Mouse (Mus musculus): Measurements from ENCODE around the gene Rdh16. TPM values are rescaled to one million over a fixed set of nuclear protein-coding genes. Genes with fewer than 3 reads are reported as not detected.
"Not testable (repeated sequence)": the region's sequence is repeated elsewhere in the genome, so short reads cannot be mapped to it uniquely, and the experiment has no call there.

The Rdh16 gene
- polyA plus RNA-seq, 2 experiments, result 0.06 TPM; not detected in 1

DNA sequence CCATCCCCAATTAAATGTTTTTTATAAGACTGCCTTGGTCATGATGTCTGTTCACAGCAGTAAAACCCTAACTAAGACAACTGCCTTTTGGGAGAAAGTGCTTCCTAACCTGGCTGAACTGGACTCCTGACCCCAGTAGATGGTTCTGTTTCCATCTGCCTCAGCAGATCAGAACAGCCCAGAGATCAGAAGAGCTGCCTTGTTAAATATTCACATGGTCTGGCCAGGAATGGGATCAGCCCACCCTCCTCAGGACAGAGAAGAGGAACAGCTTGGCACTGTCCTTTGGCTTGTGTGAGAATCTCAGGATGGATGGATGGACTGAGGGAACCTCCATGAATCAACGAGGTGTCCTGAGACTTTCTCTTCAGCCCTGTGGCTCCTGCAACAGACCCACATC is 1.7 kb upstream of the Rdh16 start:
- WGBS, result 73% methylated on average over 1 of the region's 1 CpGs
- Histone ChIP-seq H3K9me3 (ENCODE audit: control insufficient read depth, low read length) (no peaks in the 10 kb centered on the region), H3K4me1 (ENCODE audit: control insufficient read depth, insufficient read depth, low read length) (no peaks in the 10 kb centered on the region), H3K9ac (ENCODE audit: low read depth, low read length, severe bottlenecking) (no peak overlapping the region), H3K36me3 (ENCODE audit: control insufficient read depth, insufficient read depth, low read length) (no peaks in the 10 kb centered on the region), H3K4me3 (replicated peaks; ENCODE audit: low read length) (no peak overlapping the region), H3K27me3 (ENCODE audit: control insufficient read depth, insufficient read depth, low read length) (no peaks in the 10 kb centered on the region), H3K27ac (replicated peaks; ENCODE audit: low read depth, low read length) (no peak overlapping the region), H3K4me2 (replicated peaks; ENCODE audit: low read depth, low read length, severe bottlenecking) (no peak overlapping the region)
- TF ChIP-seq POLR2A (IDR thresholded peaks at IDR 0.05; ENCODE audit: borderline replicate concordance, extremely low read depth, insufficient read depth, insufficient read length), result no peak
- DNase-seq (ENCODE audit: low spot score) (no peak), ATAC-seq (ENCODE audit: low FRiP score, low read depth) (no peak)

DNA sequence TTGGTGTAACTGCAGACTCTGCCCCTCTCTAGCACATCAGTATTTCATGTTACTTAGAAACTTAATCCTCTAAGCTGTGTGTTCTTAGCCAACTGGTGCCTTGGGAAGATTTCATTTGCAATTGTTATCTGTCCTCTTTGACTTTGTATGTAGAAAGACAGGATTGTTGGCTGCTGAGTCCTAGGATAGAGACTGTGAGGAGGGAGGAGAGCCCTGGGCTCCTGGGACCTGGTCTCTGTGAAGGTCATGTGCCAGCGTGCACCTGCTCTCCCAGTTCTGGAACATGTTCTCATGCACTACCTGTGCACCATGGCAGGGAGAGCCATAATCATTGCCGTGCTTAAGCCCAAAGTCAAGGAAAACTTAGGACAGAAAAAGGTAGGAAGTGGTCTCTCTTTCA is 660 bp downstream of the Rdh16 start:
- WGBS, result 86% methylated on average over 2 of the region's 2 CpGs
- H3K27me3 ChIP-seq (ENCODE audit: control insufficient read depth, insufficient read depth, low read length), result no peaks in the 10 kb centered on the region
- H3K36me3 ChIP-seq (ENCODE audit: control insufficient read depth, insufficient read depth, low read length), result no peaks in the 10 kb centered on the region
- DNase-seq (ENCODE audit: low spot score), result no peak
- no peaks in the 10 kb centered on the region for H3K4me1 ChIP-seq (ENCODE audit: control insufficient read depth, insufficient read depth, low read length)
- TF ChIP-seq POLR2A (IDR thresholded peaks at IDR 0.05; ENCODE audit: borderline replicate concordance, extremely low read depth, insufficient read depth, insufficient read length), result no peak
- no peak overlapping the region for H3K27ac ChIP-seq (replicated peaks; ENCODE audit: low read depth, low read length)
- no peak overlapping the region for H3K4me2 ChIP-seq (replicated peaks; ENCODE audit: low read depth, low read length, severe bottlenecking)
- no peaks in the 10 kb centered on the region for H3K9me3 ChIP-seq (ENCODE audit: control insufficient read depth, low read length)
- no peak overlapping the region for H3K4me3 ChIP-seq (replicated peaks; ENCODE audit: low read length)
- no peak overlapping the region for H3K9ac ChIP-seq (ENCODE audit: low read depth, low read length, severe bottlenecking)
- ATAC-seq (ENCODE audit: low FRiP score, low read depth), result no peak

- no peak for ATAC-seq (ENCODE audit: low FRiP score, low read depth)
- no peaks in the 10 kb centered on the region for H3K27me3 ChIP-seq (ENCODE audit: control insufficient read depth, insufficient read depth, low read length)
- no peaks in the 10 kb centered on the region for H3K36me3 ChIP-seq (ENCODE audit: control insufficient read depth, insufficient read depth, low read length)
- no peak overlapping the region for H3K27ac ChIP-seq (replicated peaks; ENCODE audit: low read depth, low read length)
- no peak for DNase-seq (ENCODE audit: low spot score)
- no peak for TF ChIP-seq POLR2A (IDR thresholded peaks at IDR 0.05; ENCODE audit: borderline replicate concordance, extremely low read depth, insufficient read depth, insufficient read length)
- WGBS, result 77% methylated on average over 5 of the region's 5 CpGs
- no peak overlapping the region for H3K4me2 ChIP-seq (replicated peaks; ENCODE audit: low read depth, low read length, severe bottlenecking)
- no peaks in the 10 kb centered on the region for H3K4me1 ChIP-seq (ENCODE audit: control insufficient read depth, insufficient read depth, low read length)
- H3K4me3 ChIP-seq (replicated peaks; ENCODE audit: low read length), result no peak overlapping the region
- no peak overlapping the region for H3K9ac ChIP-seq (ENCODE audit: low read depth, low read length, severe bottlenecking)
- H3K9me3 ChIP-seq (ENCODE audit: control insufficient read depth, low read length), result no peaks in the 10 kb centered on the region
Observed at GRCm38 (mm10) chr10:127802236-127802635, 1.3 kb downstream of the Rdh16 start.

- H3K27me3 ChIP-seq (ENCODE audit: control insufficient read depth, insufficient read depth, low read length), result no peaks in the 10 kb centered on the region
- 79% methylated on average over 7 of the region's 7 CpGs for WGBS
- no peak for TF ChIP-seq POLR2A (IDR thresholded peaks at IDR 0.05; ENCODE audit: borderline replicate concordance, extremely low read depth, insufficient read depth, insufficient read length)
- no peak for ATAC-seq (ENCODE audit: low FRiP score, low read depth)
- H3K4me2 ChIP-seq (replicated peaks; ENCODE audit: low read depth, low read length, severe bottlenecking), result no peak overlapping the region
- H3K4me1 ChIP-seq (ENCODE audit: control insufficient read depth, insufficient read depth, low read length), result no peaks in the 10 kb centered on the region
- H3K36me3 ChIP-seq (ENCODE audit: control insufficient read depth, insufficient read depth, low read length), result no peaks in the 10 kb centered on the region
- no peak overlapping the region for H3K27ac ChIP-seq (replicated peaks; ENCODE audit: low read depth, low read length)
- no peak for DNase-seq (ENCODE audit: low spot score)
- no peaks in the 10 kb centered on the region for H3K9me3 ChIP-seq (ENCODE audit: control insufficient read depth, low read length)
- no peak overlapping the region for H3K9ac ChIP-seq (ENCODE audit: low read depth, low read length, severe bottlenecking)
- H3K4me3 ChIP-seq (replicated peaks; ENCODE audit: low read length), result no peak overlapping the region
Observed at GRCm38 (mm10) chr10:127804416-127804815, 3.5 kb downstream of the Rdh16 start.

DNA sequence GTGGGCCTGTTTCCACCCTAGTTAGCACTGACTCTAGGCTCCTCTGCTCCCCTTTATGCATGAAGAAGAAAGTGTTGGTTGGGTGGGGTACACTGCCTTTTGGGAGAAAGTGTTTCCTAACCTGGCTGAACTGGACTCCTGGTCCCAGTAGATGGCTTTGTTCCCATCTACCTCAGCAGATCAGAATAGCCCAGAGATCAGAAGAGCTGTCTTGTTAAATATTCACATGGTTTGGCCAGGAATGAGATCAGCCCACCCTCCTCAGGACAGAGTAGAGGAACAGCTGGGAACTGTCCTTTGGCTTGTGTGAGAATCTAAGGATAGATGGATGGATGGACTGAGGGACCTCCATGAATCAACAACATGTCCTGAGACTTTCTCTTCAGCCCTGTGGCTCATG is 14.9 kb downstream of the Rdh16 start:
- H3K36me3 ChIP-seq (ENCODE audit: control insufficient read depth, insufficient read depth, low read length), result no peaks in the 10 kb centered on the region
- H3K27ac ChIP-seq (replicated peaks; ENCODE audit: low read depth, low read length), result no peak overlapping the region
- H3K4me2 ChIP-seq (replicated peaks; ENCODE audit: low read depth, low read length, severe bottlenecking), result no peak overlapping the region
- no peaks in the 10 kb centered on the region; the same call in 1 of the 2 replicates for H3K9me3 ChIP-seq (ENCODE audit: control insufficient read depth, low read length)
- H3K4me3 ChIP-seq (replicated peaks; ENCODE audit: low read length), result no peak overlapping the region
- no peaks in the 10 kb centered on the region for H3K27me3 ChIP-seq (ENCODE audit: control insufficient read depth, insufficient read depth, low read length)
- no peak for DNase-seq (ENCODE audit: low spot score)
- no peak for ATAC-seq (ENCODE audit: low FRiP score, low read depth)
- H3K4me1 ChIP-seq (ENCODE audit: control insufficient read depth, insufficient read depth, low read length), result no peaks in the 10 kb centered on the region
- TF ChIP-seq POLR2A (IDR thresholded peaks at IDR 0.05; ENCODE audit: borderline replicate concordance, extremely low read depth, insufficient read depth, insufficient read length), result no peak
- H3K9ac ChIP-seq (ENCODE audit: low read depth, low read length, severe bottlenecking), result no peak overlapping the region

DNA sequence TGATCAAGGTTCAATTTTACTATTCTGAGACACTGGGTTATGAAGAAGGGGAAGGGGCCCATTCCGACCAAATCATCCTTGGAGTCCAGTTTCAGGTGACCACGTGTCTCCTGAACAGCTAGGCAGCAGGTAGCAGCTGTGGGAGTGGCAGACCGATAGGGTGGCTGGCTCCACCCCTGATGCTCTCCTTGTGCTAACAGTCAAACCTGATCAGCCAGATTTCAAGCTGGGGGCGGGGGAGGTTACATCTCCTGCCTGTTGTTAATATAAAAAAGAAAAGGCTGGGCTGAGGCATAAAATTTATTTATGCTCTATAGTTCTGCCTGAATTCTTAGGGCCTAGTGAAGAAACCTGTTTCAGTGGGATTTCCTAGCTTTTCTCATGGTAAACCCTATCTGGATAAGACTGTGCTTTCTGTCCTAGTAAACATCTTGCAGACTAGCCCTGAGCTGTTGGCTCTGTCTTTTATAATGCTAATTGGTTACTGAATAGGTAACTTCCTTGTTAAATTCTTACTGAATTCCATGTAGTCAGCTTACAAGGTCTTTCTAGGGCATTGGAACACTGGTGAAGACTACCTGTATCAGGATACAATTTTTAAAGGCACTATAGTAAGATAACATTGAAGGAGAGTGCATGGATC is 16.4 kb downstream of the Rdh16 start:
- H3K4me2 ChIP-seq (replicated peaks; ENCODE audit: low read depth, low read length, severe bottlenecking); H3K4me3 ChIP-seq (replicated peaks; ENCODE audit: low read length); H3K27ac ChIP-seq (replicated peaks; ENCODE audit: low read depth, low read length); H3K9ac ChIP-seq (ENCODE audit: low read depth, low read length, severe bottlenecking); DNase-seq (ENCODE audit: low spot score); H3K4me1 ChIP-seq (ENCODE audit: control insufficient read depth, insufficient read depth, low read length); H3K36me3 ChIP-seq (ENCODE audit: control insufficient read depth, insufficient read depth, low read length); H3K9me3 ChIP-seq (ENCODE audit: control insufficient read depth, low read length); ATAC-seq (ENCODE audit: low FRiP score, low read depth); H3K27me3 ChIP-seq (ENCODE audit: control insufficient read depth, insufficient read depth, low read length): not testable (repeated sequence)
- WGBS, result 66% methylated on average over 4 of the region's 4 CpGs

- not testable (repeated sequence) for H3K4me2 ChIP-seq (replicated peaks; ENCODE audit: low read depth, low read length, severe bottlenecking); H3K27me3 ChIP-seq (ENCODE audit: control insufficient read depth, insufficient read depth, low read length); H3K36me3 ChIP-seq (ENCODE audit: control insufficient read depth, insufficient read depth, low read length); H3K4me1 ChIP-seq (ENCODE audit: control insufficient read depth, insufficient read depth, low read length); H3K9ac ChIP-seq (ENCODE audit: low read depth, low read length, severe bottlenecking); ATAC-seq (ENCODE audit: low FRiP score, low read depth); DNase-seq (ENCODE audit: low spot score); H3K4me3 ChIP-seq (replicated peaks; ENCODE audit: low read length); H3K9me3 ChIP-seq (ENCODE audit: control insufficient read depth, low read length); H3K27ac ChIP-seq (replicated peaks; ENCODE audit: low read depth, low read length)
- 87% methylated on average over 2 of the region's 2 CpGs for WGBS
Observed at GRCm38 (mm10) chr10:127821806-127822205, 20.9 kb downstream of the Rdh16 start.

Data from limb, embryonic 14.5 days (tissue).